Mouse (Mus musculus) embryonic fibroblast, embryonic 13.5 days (primary cell): ENCODE results near the gene Heatr4. TPM values are rescaled to one million over a fixed set of nuclear protein-coding genes. Genes with fewer than 3 reads are reported as not detected.

Source experiments
- H3K27ac ChIP-seq: 2 replicates; pipeline ENCODE4 v1.5.1; 2012; ENCODE audit warnings: low read length, control low read depth, inconsistent platforms; ENCODE audit not compliant: insufficient read depth
- H3K4me1 ChIP-seq: 2 replicates; pipeline ENCODE4 v1.6.1; 2011; ENCODE audit warnings: low read length; ENCODE audit not compliant: control insufficient read depth, insufficient read depth
- H3K4me3 ChIP-seq: 2 replicates; pipeline ENCODE4 v1.5.1; 2011; ENCODE audit warnings: mild to moderate bottlenecking, control low read depth, low read length; ENCODE audit not compliant: insufficient read depth
- CTCF ChIP-seq: IDR thresholded peaks from 2 replicates; pipeline ENCODE4 v1.5.1; 2011; ENCODE audit warnings: mild to moderate bottlenecking, control low read depth, low read length, moderate library complexity, borderline replicate concordance; ENCODE audit not compliant: insufficient read depth
- POLR2A ChIP-seq: IDR thresholded peaks from 2 replicates; pipeline ENCODE4 v1.6.1; 2011; ENCODE audit warnings: low read depth, mild to moderate bottlenecking, control low read depth, low read length, moderate library complexity
- polyA plus RNA-seq: library from polyadenylated mRNA; stranded (reverse); fragments of >200 nt; gene quantifications from 2 replicates; pipeline ENCODE4 v1.2.4, GENCODE M21; 2011; ENCODE audit warnings: low read depth; ENCODE audit not compliant: missing spikeins, insufficient read length

The Heatr4 gene
- polyA plus RNA-seq, 1 experiment: not detected

- no peak overlapping the region for H3K4me3 ChIP-seq
Measured at GRCm38 (mm10) chr12:83998341-83999107, 13.9 kb upstream of the Heatr4 start.

GRCm38 (mm10) chr12:83997221-83997620, 12.6 kb upstream of the Heatr4 start:
- H3K27ac ChIP-seq: no peak overlapping the region
- no peak overlapping the region for H3K4me3 ChIP-seq
- no peak for TF ChIP-seq POLR2A
- no peak for TF ChIP-seq CTCF
- H3K4me1 ChIP-seq: no peaks in the 10 kb centered on the region; the same call in 1 of the 2 replicates

More at GRCm38 (mm10) chr12:83998341-83999107, 13.9 kb upstream of the Heatr4 start:
- Histone ChIP-seq H3K27ac (no peak overlapping the region), H3K4me1 (no peaks in the 10 kb centered on the region; the same call in 1 of the 2 replicates)
- TF ChIP-seq POLR2A (no peak), CTCF (no peak)

GRCm38 (mm10) chr12:83989378-83989777, 4.7 kb upstream of the Heatr4 start:
- Histone ChIP-seq H3K4me3 (no peak overlapping the region), H3K27ac (no peak overlapping the region), H3K4me1 (peaks cover 2% of the 10 kb centered on the region; the same call in 1 of the 2 replicates)
- TF ChIP-seq CTCF (no peak), POLR2A (no peak)

- no peak overlapping the region; the same call in 1 of the 2 replicates for H3K27ac ChIP-seq
- no peak for TF ChIP-seq CTCF
Measured at GRCm38 (mm10) chr12:83988483-83988882, 3.8 kb upstream of the Heatr4 start.

GRCm38 (mm10) chr12:83987583-83988441, 3.2 kb upstream of the Heatr4 start, which contains the start of gene Acot2:
Acot2 (plus strand) TSS chr12:83987861.
- peak within 1 kb of the TSS; percentile 82 for H3K27ac ChIP-seq
- TF ChIP-seq CTCF (peak; percentile 31; the same call in 1 of the 2 replicates), POLR2A (peak; percentile 78)
- H3K4me3 ChIP-seq: peak within 1 kb of the TSS; percentile 37
- H3K4me1 ChIP-seq: peaks cover 2% of the 10 kb centered on the region; the same call in 1 of the 2 replicates

More at GRCm38 (mm10) chr12:83988483-83988882, 3.8 kb upstream of the Heatr4 start:
- Histone ChIP-seq H3K4me3 (peak overlapping the region; percentile 37), H3K4me1 (peaks cover 2% of the 10 kb centered on the region; the same call in 1 of the 2 replicates)

- H3K4me3 ChIP-seq: peak overlapping the region; percentile 37
- H3K27ac ChIP-seq: peak overlapping the region; percentile 82
- peaks cover 2% of the 10 kb centered on the region; the same call in 1 of the 2 replicates for H3K4me1 ChIP-seq
- TF ChIP-seq POLR2A (no peak), CTCF (no peak)
Measured at GRCm38 (mm10) chr12:83987242-83987582, 2.6 kb upstream of the Heatr4 start.

- Histone ChIP-seq H3K27ac (no peak overlapping the region), H3K4me1 (no peaks in the 10 kb centered on the region; the same call in 1 of the 2 replicates), H3K4me3 (no peak overlapping the region)
- TF ChIP-seq POLR2A (no peak), CTCF (no peak)
Measured at GRCm38 (mm10) chr12:83981615-83982014, 3.0 kb downstream of the Heatr4 start.

- H3K4me3 ChIP-seq: no peak overlapping the region
- no peaks in the 10 kb centered on the region for H3K4me1 ChIP-seq
- no peak for TF ChIP-seq CTCF
- H3K27ac ChIP-seq: no peak overlapping the region
Measured at GRCm38 (mm10) chr12:83978862-83979261, 5.8 kb downstream of the Heatr4 start.

- no peak for TF ChIP-seq CTCF
- no peak for TF ChIP-seq POLR2A
- Histone ChIP-seq H3K4me3 (no peak overlapping the region), H3K4me1 (no peaks in the 10 kb centered on the region), H3K27ac (no peak overlapping the region)
Measured at GRCm38 (mm10) chr12:83972117-83972516, 12.5 kb downstream of the Heatr4 start.

GRCm38 (mm10) chr12:83965235-83965634, 19.4 kb downstream of the Heatr4 start:
- Histone ChIP-seq H3K4me1 (no peaks in the 10 kb centered on the region), H3K4me3 (no peak overlapping the region), H3K27ac (no peak overlapping the region)
- no peak for TF ChIP-seq CTCF
- TF ChIP-seq POLR2A: no peak
